Mouse (Mus musculus) neural tube, embryonic 12.5 days (tissue): ENCODE measurements around the gene Olfr982. TPM values are rescaled to one million over a fixed set of nuclear protein-coding genes. Genes with fewer than 3 reads are reported as not detected.

Experiments
- ATAC-seq: fragments of 200-750 bp; cut with Nextera tagmentation; 2 replicates; pipeline ENCODE4 v1.8.0; 2017; ENCODE audit warnings: low read depth, mild to moderate bottlenecking, moderate TSS enrichment, moderate library complexity; ENCODE audit not compliant: low FRiP score
- H3K27ac ChIP-seq: fragments of 300-500 bp; sonication (generic); 2 replicates; pipeline ENCODE4 v1.5.1; 2016
- H3K27me3 ChIP-seq: fragments of 300-500 bp; sonication (generic); replicated peaks from 2 replicates; pipeline ENCODE4 v1.6.1; 2016; ENCODE audit warnings: mild to moderate bottlenecking
- H3K36me3 ChIP-seq: fragments of 300-500 bp; sonication (generic); 2 replicates; pipeline ENCODE4 v1.6.1; 2016; ENCODE audit warnings: mild to moderate bottlenecking
- H3K4me1 ChIP-seq: fragments of 300-500 bp; sonication (generic); 2 replicates; pipeline ENCODE4 v1.6.1; 2016
- H3K4me2 ChIP-seq: fragments of 300-500 bp; sonication (generic); replicated peaks from 2 replicates; pipeline ENCODE4 v1.6.1; 2016; ENCODE audit warnings: mild to moderate bottlenecking
- H3K4me3 ChIP-seq: fragments of 300-500 bp; sonication (generic); 2 replicates; pipeline ENCODE4 v1.5.1; 2016
- H3K9ac ChIP-seq: fragments of 300-500 bp; sonication (generic); 2 replicates; pipeline ENCODE4 v1.6.1; 2016; ENCODE audit warnings: mild to moderate bottlenecking
- H3K9me3 ChIP-seq: fragments of 300-500 bp; sonication (generic); 2 replicates; pipeline ENCODE4 v1.6.1; 2016; ENCODE audit warnings: mild to moderate bottlenecking
- WGBS: fragments of 180-500 bp; shearing (Covaris S2); methylation state at CpG from one replicate; pipeline ENCODE4 v1.1.7; 2016; 5-methylcytosine and 5-hydroxymethylcytosine counted together
- polyA plus RNA-seq: library from polyadenylated mRNA; unstranded; fragments of >200 nt; fragmentation: Nextera tagmentation; extraction: Ambion mirVana; gene quantifications from 2 replicates; pipeline ENCODE4 v1.2.1, GENCODE M21; 2016

Gene Olfr982
- polyA plus RNA-seq: not detected in 2 replicates

GRCm38 (mm10) chr9:40073529-40073928, at the start of gene Olfr982:
Gene Olfr982, plus strand, starts transcription at chr9:40073829.
- Histone ChIP-seq H3K36me3 (no peaks in the 10 kb centered on the region), H3K9ac (no peak within 1 kb of the TSS), H3K27me3 (no peaks in the 10 kb centered on the region), H3K4me1 (no peaks in the 10 kb centered on the region), H3K4me3 (no peak within 1 kb of the TSS), H3K27ac (no peak within 1 kb of the TSS), H3K4me2 (no peak within 1 kb of the TSS), H3K9me3 (no peaks in the 10 kb centered on the region)
- WGBS: 89% methylated on average over 2 of the region's 2 CpGs
- no peak for ATAC-seq

GRCm38 (mm10) chr9:40050138-40050537, 23.5 kb upstream of the Olfr982 start:
- Histone ChIP-seq H3K9me3 (no peaks in the 10 kb centered on the region), H3K4me1 (no peaks in the 10 kb centered on the region), H3K27me3 (no peaks in the 10 kb centered on the region), H3K4me3 (no peak overlapping the region), H3K36me3 (no peaks in the 10 kb centered on the region), H3K4me2 (no peak overlapping the region), H3K9ac (no peak overlapping the region), H3K27ac (no peak overlapping the region)
- 91% methylated on average over 19 of the region's 19 CpGs for WGBS
- ATAC-seq: no peak

- WGBS: 89% methylated on average over 2 of the region's 2 CpGs
- ATAC-seq: no peak
- Histone ChIP-seq H3K4me2 (no peak within 1 kb of the TSS), H3K9ac (no peak within 1 kb of the TSS), H3K4me3 (no peak within 1 kb of the TSS), H3K4me1 (no peaks in the 10 kb centered on the region), H3K27ac (no peak within 1 kb of the TSS), H3K9me3 (no peaks in the 10 kb centered on the region), H3K36me3 (no peaks in the 10 kb centered on the region), H3K27me3 (no peaks in the 10 kb centered on the region)
These were observed 19.9 kb downstream of the Olfr982 start, which contains the start of gene Olfr983 for GRCm38 (mm10) chr9:40093495-40093894. Gene Olfr983, minus strand, starts transcription at chr9:40093595.

DNA sequence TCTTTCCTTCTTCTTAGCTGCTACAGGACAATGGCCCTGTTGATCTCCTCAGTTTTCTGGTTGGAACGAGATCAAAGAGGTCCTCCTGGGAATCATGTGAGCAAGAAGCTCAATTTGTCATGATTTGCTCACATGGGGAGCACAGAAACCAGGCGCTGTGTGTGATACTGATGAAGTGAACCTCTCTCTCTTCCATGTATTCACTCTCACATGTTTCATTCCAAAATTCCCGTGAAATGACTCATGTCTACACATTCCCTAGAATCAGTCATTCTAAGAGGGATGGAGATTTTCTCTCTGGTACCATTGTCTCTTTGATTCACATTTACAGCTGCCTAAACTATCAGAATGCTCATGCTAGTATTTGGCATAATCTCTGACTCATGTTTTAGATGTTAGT, 21.1 kb downstream of the Olfr982 start:
- 72% methylated on average over 3 of the region's 3 CpGs for WGBS
- Histone ChIP-seq H3K9me3 (no peaks in the 10 kb centered on the region), H3K27ac (no peak overlapping the region), H3K4me1 (no peaks in the 10 kb centered on the region), H3K27me3 (no peaks in the 10 kb centered on the region), H3K9ac (no peak overlapping the region), H3K4me2 (no peak overlapping the region), H3K4me3 (no peak overlapping the region), H3K36me3 (no peaks in the 10 kb centered on the region)
- no peak for ATAC-seq

DNA sequence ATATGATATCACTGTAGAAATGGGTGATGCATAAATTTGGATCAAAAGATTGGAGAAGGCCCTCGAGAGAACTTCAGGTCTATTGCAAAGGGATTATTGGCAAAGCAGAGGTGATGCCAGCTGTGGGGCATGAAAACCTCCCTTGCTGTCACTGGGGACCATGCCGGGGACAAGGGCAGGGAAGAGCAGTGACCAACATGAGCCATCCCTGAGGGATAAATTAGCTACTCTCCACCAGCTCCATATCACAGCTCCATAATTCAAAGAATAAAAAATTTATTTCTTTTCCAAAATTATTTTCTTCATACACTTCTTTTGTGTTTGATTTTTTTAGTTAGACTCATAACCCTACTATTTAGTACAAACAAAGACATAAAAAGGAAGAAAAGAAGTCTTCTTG, 40.5 kb downstream of the Olfr982 start, which contains the start of gene Olfr984:
Olfr984 (minus strand) TSS at position 101 of the 400 bp plus-strand sequence.
- no peak within 1 kb of the TSS for H3K27ac ChIP-seq
- WGBS: 87% methylated on average over 2 of the region's 2 CpGs
- no peaks in the 10 kb centered on the region for H3K27me3 ChIP-seq
- no peaks in the 10 kb centered on the region for H3K36me3 ChIP-seq
- no peaks in the 10 kb centered on the region for H3K4me1 ChIP-seq
- H3K9ac ChIP-seq: no peak within 1 kb of the TSS
- ATAC-seq: no peak
- no peak within 1 kb of the TSS for H3K4me3 ChIP-seq
- H3K9me3 ChIP-seq: no peaks in the 10 kb centered on the region
- H3K4me2 ChIP-seq: no peak within 1 kb of the TSS

GRCm38 (mm10) chr9:40116645-40117286, 43.1 kb downstream of the Olfr982 start:
- no peak overlapping the region for H3K27ac ChIP-seq
- H3K4me2 ChIP-seq: no peak overlapping the region
- H3K9me3 ChIP-seq: no peaks in the 10 kb centered on the region
- ATAC-seq: no peak
- H3K4me3 ChIP-seq: no peak overlapping the region
- H3K27me3 ChIP-seq: no peaks in the 10 kb centered on the region
- 69% methylated on average over 10 of the region's 10 CpGs for WGBS
- no peaks in the 10 kb centered on the region for H3K36me3 ChIP-seq
- no peaks in the 10 kb centered on the region for H3K4me1 ChIP-seq
- H3K9ac ChIP-seq: no peak overlapping the region

GRCm38 (mm10) chr9:40117287-40117659, 43.6 kb downstream of the Olfr982 start:
- H3K9ac ChIP-seq: no peak overlapping the region
- no peaks in the 10 kb centered on the region for H3K4me1 ChIP-seq
- WGBS: 88% methylated on average over 5 of the region's 5 CpGs
- no peak overlapping the region for H3K4me3 ChIP-seq
- H3K4me2 ChIP-seq: no peak overlapping the region
- no peaks in the 10 kb centered on the region for H3K9me3 ChIP-seq
- no peaks in the 10 kb centered on the region for H3K36me3 ChIP-seq
- no peaks in the 10 kb centered on the region for H3K27me3 ChIP-seq
- no peak overlapping the region for H3K27ac ChIP-seq
- no peak for ATAC-seq

Other genes with a start within 250 kb of the Olfr982 start
- gene Olfr971, start 237.0 kb upstream of the Olfr982 start, polyA plus RNA-seq: not detected in 2 replicates
- gene Olfr972, start 207.4 kb upstream of the Olfr982 start, polyA plus RNA-seq: not detected in 2 replicates
- not detected in 2 replicates for gene Olfr229, start 166.5 kb upstream of the Olfr982 start, polyA plus RNA-seq
- not detected in 2 replicates for gene Olfr974, start 136.3 kb upstream of the Olfr982 start, polyA plus RNA-seq
- gene Olfr975, start 121.8 kb upstream of the Olfr982 start, polyA plus RNA-seq: 0.11 TPM in 1 of 2 replicates, not detected in the other
- not detected in 2 replicates for gene Olfr976, start 112.7 kb upstream of the Olfr982 start, polyA plus RNA-seq
- gene Olfr978, start 81.7 kb upstream of the Olfr982 start, polyA plus RNA-seq: not detected in 2 replicates
- not detected in 2 replicates for gene Olfr979, start 70.4 kb upstream of the Olfr982 start, polyA plus RNA-seq
- not detected in 2 replicates for gene Olfr980, start 64.2 kb upstream of the Olfr982 start, polyA plus RNA-seq
- not detected in 2 replicates for gene Olfr981, start 52.4 kb upstream of the Olfr982 start, polyA plus RNA-seq
- gene Olfr983, start 19.8 kb downstream of the Olfr982 start, polyA plus RNA-seq: not detected in 2 replicates
- gene Olfr984, start 40.4 kb downstream of the Olfr982 start, polyA plus RNA-seq: not detected in 2 replicates
- not detected in 2 replicates for gene Olfr985, start 56.4 kb downstream of the Olfr982 start, polyA plus RNA-seq
- gene Tmem225, start 74.3 kb downstream of the Olfr982 start, polyA plus RNA-seq: not detected in 2 replicates
- gene Olfr986, start 107.1 kb downstream of the Olfr982 start, polyA plus RNA-seq: not detected in 2 replicates
- 8.1 and 8.9 TPM in 2 replicates for gene Zfp202, start 118.5 kb downstream of the Olfr982 start, polyA plus RNA-seq
- gene Scn3b, start 195.4 kb downstream of the Olfr982 start, polyA plus RNA-seq: 53.8 and 61.0 TPM in 2 replicates